Mouse (Mus musculus) liver, embryonic 14 days (tissue): Measurements from ENCODE around the gene Afm. TPM values are rescaled to one million over a fixed set of nuclear protein-coding genes. Genes with fewer than 3 reads are reported as not detected.

ENCODE experiments used
- polyA plus RNA-seq: library from polyadenylated mRNA; depleted of rRNA; stranded (reverse); fragments of >200 nt; gene quantifications from 2 replicates; pipeline ENCODE4 v1.2.3, GENCODE M21; 2012; rRNA removed

The Afm gene
- 12.4 and 12.6 TPM in 2 replicates for polyA plus RNA-seq

GRCm38 (mm10) chr5:90518356-90519100 is at the start of gene Afm:
Afm (plus strand) TSS chr5:90518932.

GRCm38 (mm10) chr5:90490518-90490917 is 28.2 kb upstream of the Afm start, which contains the start of gene Afp:
Afp (plus strand) TSS chr5:90490737.

GRCm38 (mm10) chr5:90560743-90561142 is 42.0 kb downstream of the Afm start, which contains the start of gene 5830473C10Rik:
5830473C10Rik (plus strand) TSS chr5:90561107.

Other genes starting within 250 kb of the Afm start
- gene Ankrd17, start 152.4 kb upstream of the Afm start, polyA plus RNA-seq: 14.8 and 15.6 TPM in 2 replicates
- 1.2 and 1.3 TPM in 2 replicates for gene Gm9958, start 151.7 kb upstream of the Afm start, polyA plus RNA-seq
- 9,664 and 11,295 TPM in 2 replicates for gene Alb, start 58.0 kb upstream of the Afm start, polyA plus RNA-seq
- 8,335 and 9,985 TPM in 2 replicates for gene Afp, start 28.2 kb upstream of the Afm start, polyA plus RNA-seq
- gene 5830473C10Rik, start 42.2 kb downstream of the Afm start, polyA plus RNA-seq: 0.59 and 0.81 TPM in 2 replicates
- gene Rassf6, start 121.7 kb downstream of the Afm start, polyA plus RNA-seq: 2.4 and 3.2 TPM in 2 replicates
- 0.31 and 0.52 TPM in 2 replicates for gene Cxcl5, start 240.4 kb downstream of the Afm start, polyA plus RNA-seq
- 115 and 139 TPM in 2 replicates for gene Ppbp, start 249.6 kb downstream of the Afm start, polyA plus RNA-seq